Mouse (Mus musculus) hindbrain, embryonic 10.5 days (tissue): ENCODE measurements around the gene Ndrg4. TPM values are rescaled to one million over a fixed set of nuclear protein-coding genes. Genes with fewer than 3 reads are reported as not detected.

Experiments
- polyA plus RNA-seq: library from polyadenylated mRNA; unstranded; fragments of >200 nt; fragmentation: Nextera tagmentation; extraction: Ambion mirVana; gene quantifications from 2 replicates; pipeline ENCODE4 v1.2.1, GENCODE M21; 2016

Gene Ndrg4
- polyA plus RNA-seq, 1 experiment from 2014 or later = 51.8 TPM

Other genes with a start within 250 kb of the Ndrg4 start
- gene Cfap20, start 242.1 kb upstream of the Ndrg4 start, polyA plus RNA-seq = 135 and 146 TPM in 2 replicates
- gene Csnk2a2, start 186.9 kb upstream of the Ndrg4 start, polyA plus RNA-seq = 10.4 and 12.4 TPM in 2 replicates
- gene Ccdc113, start 142.9 kb upstream of the Ndrg4 start, polyA plus RNA-seq = 0.98 and 2.6 TPM in 2 replicates
- not detected in 2 replicates for gene Prss54, start 100.6 kb upstream of the Ndrg4 start, polyA plus RNA-seq
- 28.0 and 28.9 TPM in 2 replicates for gene Gins3, start 43.5 kb upstream of the Ndrg4 start, polyA plus RNA-seq
- 20.3 and 23.4 TPM in 2 replicates for gene Setd6, start 38.9 kb downstream of the Ndrg4 start, polyA plus RNA-seq
- gene Cnot1, start 130.5 kb downstream of the Ndrg4 start, polyA plus RNA-seq = 77.3 and 97.3 TPM in 2 replicates
- gene Sap18b, start 148.4 kb downstream of the Ndrg4 start, polyA plus RNA-seq = 387 and 390 TPM in 2 replicates
- 17.3 and 17.4 TPM in 2 replicates for gene Slc38a7, start 176.6 kb downstream of the Ndrg4 start, polyA plus RNA-seq
- 181 and 228 TPM in 2 replicates for gene Got2, start 211.6 kb downstream of the Ndrg4 start, polyA plus RNA-seq